Mouse (Mus musculus): ENCODE measurements around the gene Gstm3. TPM values are rescaled to one million over a fixed set of nuclear protein-coding genes. Genes with fewer than 3 reads are reported as not detected.
"Not testable (repeated sequence)": the region's sequence is repeated elsewhere in the genome, so short reads cannot be mapped to it uniquely, and the experiment has no call there.

Gene Gstm3
- polyA plus RNA-seq, 1 experiment from 2014 or later: not detected

- no peak overlapping the region for H3K4me3 ChIP-seq
- no peaks in the 10 kb centered on the region for H3K9me3 ChIP-seq
- H3K4me2 ChIP-seq: no peak overlapping the region
- H3K27me3 ChIP-seq: no peaks in the 10 kb centered on the region
- H3K4me1 ChIP-seq: peaks cover 3% of the 10 kb centered on the region; the same call in 1 of the 2 replicates
- ATAC-seq (ENCODE audit: insufficient number of reproducible peaks, low FRiP score, low TSS enrichment, low read depth): no peak
- no peaks in the 10 kb centered on the region for H3K36me3 ChIP-seq
- 85% methylated on average over 3 of the region's 3 CpGs for WGBS
- no peak overlapping the region for H3K27ac ChIP-seq
- H3K9ac ChIP-seq: no peak overlapping the region
Observed at GRCm38 (mm10) chr3:107998591-107998990, 29.5 kb upstream of the Gstm3 start.

GRCm38 (mm10) chr3:107996576-107996975, 27.5 kb upstream of the Gstm3 start:
- no peak overlapping the region for H3K27ac ChIP-seq
- 79% methylated on average over 4 of the region's 4 CpGs for WGBS
- ATAC-seq (ENCODE audit: insufficient number of reproducible peaks, low FRiP score, low TSS enrichment, low read depth): no peak

GRCm38 (mm10) chr3:107995974-107996373, 26.9 kb upstream of the Gstm3 start:
- H3K36me3 ChIP-seq; H3K27ac ChIP-seq; H3K9me3 ChIP-seq; H3K4me1 ChIP-seq; H3K27me3 ChIP-seq; H3K4me3 ChIP-seq; H3K9ac ChIP-seq; H3K4me2 ChIP-seq; ATAC-seq (ENCODE audit: insufficient number of reproducible peaks, low FRiP score, low TSS enrichment, low read depth): not testable (repeated sequence)
- 75% methylated on average over 2 of the region's 2 CpGs for WGBS

More at GRCm38 (mm10) chr3:107996576-107996975, 27.5 kb upstream of the Gstm3 start:
- Histone ChIP-seq H3K9ac (no peak overlapping the region), H3K4me2 (no peak overlapping the region), H3K4me1 (peaks cover 3% of the 10 kb centered on the region; the same call in 1 of the 2 replicates), H3K9me3 (no peaks in the 10 kb centered on the region), H3K4me3 (no peak overlapping the region), H3K36me3 (no peaks in the 10 kb centered on the region), H3K27me3 (no peaks in the 10 kb centered on the region)

GRCm38 (mm10) chr3:107986041-107986562, 17.0 kb upstream of the Gstm3 start, which contains the start of gene Gstm2:
TSS of gene Gstm2 (minus strand) at chr3:107986453.
- Histone ChIP-seq H3K36me3 (no peaks in the 10 kb centered on the region), H3K9me3 (no peaks in the 10 kb centered on the region), H3K4me2 (peak within 1 kb of the TSS; percentile 31), H3K4me3 (peak within 1 kb of the TSS; percentile 29), H3K9ac (no peak within 1 kb of the TSS), H3K27ac (peak within 1 kb of the TSS; percentile 1; the same call in 1 of the 2 replicates), H3K27me3 (no peaks in the 10 kb centered on the region), H3K4me1 (0 out of 2 replicates have a peak, but pooled peaks cover 8% of the 10 kb centered on the region)
- WGBS: 42% methylated on average over 8 of the region's 8 CpGs
- ATAC-seq (ENCODE audit: insufficient number of reproducible peaks, low FRiP score, low TSS enrichment, low read depth): peak; percentile 67; the same call in 1 of the 2 replicates

- H3K27me3 ChIP-seq; H3K4me3 ChIP-seq; ATAC-seq (ENCODE audit: insufficient number of reproducible peaks, low FRiP score, low TSS enrichment, low read depth); H3K4me2 ChIP-seq; H3K27ac ChIP-seq; H3K9ac ChIP-seq; H3K36me3 ChIP-seq; H3K9me3 ChIP-seq; H3K4me1 ChIP-seq: not testable (repeated sequence)
- 93% methylated on average over 2 of the region's 2 CpGs for WGBS
Observed at GRCm38 (mm10) chr3:107985141-107985540, 16.1 kb upstream of the Gstm3 start.

- no peak overlapping the region for H3K27ac ChIP-seq
- H3K4me3 ChIP-seq: no peak overlapping the region
- H3K9me3 ChIP-seq: no peaks in the 10 kb centered on the region
- WGBS: 77% methylated on average over 5 of the region's 5 CpGs
- no peaks in the 10 kb centered on the region for H3K27me3 ChIP-seq
- H3K36me3 ChIP-seq: no peaks in the 10 kb centered on the region
- H3K4me1 ChIP-seq: 0 out of 2 replicates have a peak, but pooled peaks cover 8% of the 10 kb centered on the region
- H3K9ac ChIP-seq: no peak overlapping the region
- H3K4me2 ChIP-seq: no peak overlapping the region
- ATAC-seq (ENCODE audit: insufficient number of reproducible peaks, low FRiP score, low TSS enrichment, low read depth): no peak
Observed at GRCm38 (mm10) chr3:107984471-107984870, 15.4 kb upstream of the Gstm3 start.

GRCm38 (mm10) chr3:107983771-107984170, 14.7 kb upstream of the Gstm3 start:
- no peak for ATAC-seq (ENCODE audit: insufficient number of reproducible peaks, low FRiP score, low TSS enrichment, low read depth)
- H3K4me2 ChIP-seq: no peak overlapping the region
- H3K4me1 ChIP-seq: 0 out of 2 replicates have a peak, but pooled peaks cover 8% of the 10 kb centered on the region
- H3K4me3 ChIP-seq: no peak overlapping the region
- no peaks in the 10 kb centered on the region for H3K9me3 ChIP-seq
- 65% methylated on average over 3 of the region's 3 CpGs for WGBS
- no peak overlapping the region for H3K9ac ChIP-seq
- no peak overlapping the region for H3K27ac ChIP-seq
- H3K27me3 ChIP-seq: no peaks in the 10 kb centered on the region
- no peaks in the 10 kb centered on the region for H3K36me3 ChIP-seq

GRCm38 (mm10) chr3:107982726-107983125, 13.6 kb upstream of the Gstm3 start:
- Histone ChIP-seq H3K9me3 (no peaks in the 10 kb centered on the region), H3K9ac (no peak overlapping the region), H3K4me1 (0 out of 2 replicates have a peak, but pooled peaks cover 8% of the 10 kb centered on the region), H3K27ac (no peak overlapping the region), H3K27me3 (no peaks in the 10 kb centered on the region), H3K36me3 (no peaks in the 10 kb centered on the region), H3K4me2 (no peak overlapping the region), H3K4me3 (no peak overlapping the region)
- 85% methylated on average over 6 of the region's 6 CpGs for WGBS
- ATAC-seq (ENCODE audit: insufficient number of reproducible peaks, low FRiP score, low TSS enrichment, low read depth): no peak

- no peak for ATAC-seq (ENCODE audit: insufficient number of reproducible peaks, low FRiP score, low TSS enrichment, low read depth)
- no peak overlapping the region for H3K9ac ChIP-seq
- H3K27me3 ChIP-seq: no peaks in the 10 kb centered on the region
- H3K4me2 ChIP-seq: no peak overlapping the region
- no peaks in the 10 kb centered on the region for H3K36me3 ChIP-seq
- no peaks in the 10 kb centered on the region for H3K9me3 ChIP-seq
- 0 out of 2 replicates have a peak, but pooled peaks cover 5% of the 10 kb centered on the region for H3K4me1 ChIP-seq
- WGBS: 71% methylated on average over 3 of the region's 3 CpGs
- no peak overlapping the region for H3K27ac ChIP-seq
- H3K4me3 ChIP-seq: no peak overlapping the region
Observed at GRCm38 (mm10) chr3:107981261-107981660, 12.2 kb upstream of the Gstm3 start.

GRCm38 (mm10) chr3:107977691-107978090, 8.6 kb upstream of the Gstm3 start:
- H3K9ac ChIP-seq: no peak overlapping the region
- H3K9me3 ChIP-seq: no peaks in the 10 kb centered on the region
- no peaks in the 10 kb centered on the region for H3K4me1 ChIP-seq
- ATAC-seq (ENCODE audit: insufficient number of reproducible peaks, low FRiP score, low TSS enrichment, low read depth): no peak
- H3K4me3 ChIP-seq: no peak overlapping the region
- no peaks in the 10 kb centered on the region for H3K27me3 ChIP-seq
- H3K27ac ChIP-seq: no peak overlapping the region
- H3K4me2 ChIP-seq: no peak overlapping the region
- WGBS: 72% methylated on average over 3 of the region's 3 CpGs
- H3K36me3 ChIP-seq: no peaks in the 10 kb centered on the region

- ATAC-seq (ENCODE audit: insufficient number of reproducible peaks, low FRiP score, low TSS enrichment, low read depth): no peak
- Histone ChIP-seq H3K9ac (no peak overlapping the region), H3K27me3 (no peaks in the 10 kb centered on the region), H3K4me2 (no peak overlapping the region), H3K4me3 (no peak overlapping the region), H3K36me3 (no peaks in the 10 kb centered on the region), H3K9me3 (no peaks in the 10 kb centered on the region), H3K4me1 (no peaks in the 10 kb centered on the region), H3K27ac (no peak overlapping the region)
- WGBS: 90% methylated on average over 1 of the region's 1 CpGs
Observed at GRCm38 (mm10) chr3:107974237-107974636, 5.2 kb upstream of the Gstm3 start.

- H3K27ac ChIP-seq: no peak overlapping the region
- no peaks in the 10 kb centered on the region for H3K4me1 ChIP-seq
- no peak for ATAC-seq (ENCODE audit: insufficient number of reproducible peaks, low FRiP score, low TSS enrichment, low read depth)
- H3K4me2 ChIP-seq: no peak overlapping the region
- no peaks in the 10 kb centered on the region for H3K27me3 ChIP-seq
- 88% methylated on average over 3 of the region's 3 CpGs for WGBS
- no peaks in the 10 kb centered on the region for H3K9me3 ChIP-seq
- H3K36me3 ChIP-seq: no peaks in the 10 kb centered on the region
- no peak overlapping the region for H3K4me3 ChIP-seq
- no peak overlapping the region for H3K9ac ChIP-seq
Observed at GRCm38 (mm10) chr3:107972070-107972469, 3.0 kb upstream of the Gstm3 start.

- H3K27me3 ChIP-seq; H3K9ac ChIP-seq; H3K9me3 ChIP-seq; H3K4me1 ChIP-seq; H3K4me2 ChIP-seq; H3K4me3 ChIP-seq; H3K27ac ChIP-seq; ATAC-seq (ENCODE audit: insufficient number of reproducible peaks, low FRiP score, low TSS enrichment, low read depth); H3K36me3 ChIP-seq: not testable (repeated sequence)
- WGBS: 61% methylated on average over 3 of the region's 3 CpGs
Observed at GRCm38 (mm10) chr3:107971101-107971500, 2.0 kb upstream of the Gstm3 start.
